Mouse (Mus musculus) stomach, postnatal 0 days (tissue): Measurements from ENCODE around the gene Atp8b3. TPM values are rescaled to one million over a fixed set of nuclear protein-coding genes. Genes with fewer than 3 reads are reported as not detected.

Source experiments
- ATAC-seq: fragments of 200-750 bp; cut with Nextera tagmentation; 2 replicates; pipeline ENCODE4 v1.8.0; 2017; ENCODE audit not compliant: low FRiP score, low TSS enrichment
- DNase-seq: peaks from one replicate; pipeline ENCODE4 v3.0.0-alpha.2; 2016; ENCODE audit warnings: low spot score
- H3K27ac ChIP-seq: fragments of 300-500 bp; sonication (generic); replicated peaks from 2 replicates; pipeline ENCODE4 v1.5.1; 2014; ENCODE audit warnings: mild to moderate bottlenecking, control low read depth
- H3K27me3 ChIP-seq: fragments of 300-500 bp; sonication (generic); 2 replicates; pipeline ENCODE4 v1.6.1; 2014; ENCODE audit warnings: low read length; ENCODE audit not compliant: control insufficient read depth, insufficient read depth
- H3K36me3 ChIP-seq: fragments of 300-500 bp; sonication (generic); 2 replicates; pipeline ENCODE4 v1.6.1; 2014; ENCODE audit warnings: low read length, mixed read lengths; ENCODE audit not compliant: control insufficient read depth, insufficient read depth
- H3K4me1 ChIP-seq: fragments of 300-500 bp; sonication (generic); replicated peaks from 2 replicates; pipeline ENCODE4 v1.6.1; 2014; ENCODE audit warnings: antibody characterized with exemption; ENCODE audit not compliant: control insufficient read depth, insufficient read depth
- H3K4me2 ChIP-seq: fragments of 300-500 bp; sonication (generic); replicated peaks from 2 replicates; pipeline ENCODE4 v1.6.1; 2014; ENCODE audit warnings: low read depth, mild to moderate bottlenecking, control low read depth, moderate library complexity
- H3K4me3 ChIP-seq: fragments of 300-500 bp; sonication (generic); 2 replicates; pipeline ENCODE4 v1.5.1; 2014; ENCODE audit warnings: low read depth, low read length, control low read depth
- H3K9ac ChIP-seq: fragments of 300-500 bp; sonication (generic); 2 replicates; pipeline ENCODE4 v1.6.1; 2014; ENCODE audit warnings: mild to moderate bottlenecking, low read length, control low read depth, mixed read lengths
- H3K9me3 ChIP-seq: fragments of 300-500 bp; sonication (generic); 2 replicates; pipeline ENCODE4 v1.6.1; 2016; ENCODE audit warnings: low read length; ENCODE audit not compliant: control insufficient read depth
- CTCF ChIP-seq: IDR thresholded peaks from 2 replicates; pipeline ENCODE4 v1.5.1; 2016; ENCODE audit warnings: antibody characterized with exemption, low read depth, mild to moderate bottlenecking, moderate library complexity
- EP300 ChIP-seq: optimal IDR thresholded peaks from 2 replicates; pipeline ENCODE3; 2016; ENCODE audit warnings: antibody characterized with exemption
- WGBS: fragments of 180-500 bp; shearing (Covaris S2); extraction: QIAGEN DNeasy Blood & Tissue Kit; methylation state at CpG from one replicate; pipeline ENCODE4 v1.1.7; 2014; 5-methylcytosine and 5-hydroxymethylcytosine counted together
- polyA plus RNA-seq: library from polyadenylated mRNA; unstranded; fragments of >200 nt; fragmentation: Nextera tagmentation; extraction: Ambion mirVana; gene quantifications from 2 replicates; pipeline ENCODE4 v1.2.1, GENCODE M21; 2015

Gene Atp8b3
- polyA plus RNA-seq, 1 experiment from 2014 or later: 0.10 TPM

GRCm38 (mm10) chr10:80496421-80496820 lies 42.5 kb downstream of the Atp8b3 start:
- Histone ChIP-seq H3K9ac (no peak overlapping the region), H3K27me3 (peaks cover 45% of the 10 kb centered on the region), H3K4me1 (peaks cover 2% of the 10 kb centered on the region; the same call in 1 of the 2 replicates), H3K9me3 (no peaks in the 10 kb centered on the region), H3K36me3 (no peaks in the 10 kb centered on the region), H3K4me2 (no peak overlapping the region), H3K4me3 (peak overlapping the region; percentile 19), H3K27ac (no peak overlapping the region)
- ATAC-seq (no peak), DNase-seq (no peak)
- TF ChIP-seq EP300: no peak
- TF ChIP-seq CTCF: no peak
- under 1% methylated on average over 20 of the region's 20 CpGs for WGBS

GRCm38 (mm10) chr10:80495901-80496300 lies 43.0 kb downstream of the Atp8b3 start:
- DNase-seq: no peak
- Histone ChIP-seq H3K36me3 (no peaks in the 10 kb centered on the region), H3K4me2 (no peak overlapping the region; the same call in 1 of the 2 replicates), H3K4me1 (peaks cover 2% of the 10 kb centered on the region; the same call in 1 of the 2 replicates), H3K27ac (no peak overlapping the region), H3K9me3 (no peaks in the 10 kb centered on the region), H3K9ac (no peak overlapping the region), H3K27me3 (peaks cover 50% of the 10 kb centered on the region), H3K4me3 (peak overlapping the region; percentile 19)
- TF ChIP-seq CTCF (no peak), EP300 (no peak)
- WGBS: under 1% methylated on average over 33 of the region's 35 CpGs
- no peak for ATAC-seq

GRCm38 (mm10) chr10:80494732-80495131 lies 44.2 kb downstream of the Atp8b3 start, which contains the start of gene Onecut3:
Gene Onecut3, plus strand, starts transcription at chr10:80494835.
- no peak within 1 kb of the TSS for H3K27ac ChIP-seq
- H3K27me3 ChIP-seq: peaks cover 58% of the 10 kb centered on the region
- H3K9ac ChIP-seq: peak within 1 kb of the TSS; percentile 31; the same call in 1 of the 2 replicates
- peaks cover 5% of the 10 kb centered on the region; the same call in 1 of the 2 replicates for H3K4me1 ChIP-seq
- no peaks in the 10 kb centered on the region for H3K36me3 ChIP-seq
- peak within 1 kb of the TSS; percentile 64 for H3K4me2 ChIP-seq
- 0% methylated on average over 32 of the region's 42 CpGs for WGBS
- ATAC-seq: peak; percentile 31; the same call in 1 of the 2 replicates
- peak; percentile 60 for DNase-seq
- peak within 1 kb of the TSS; percentile 37 for H3K4me3 ChIP-seq
- no peaks in the 10 kb centered on the region for H3K9me3 ChIP-seq
- no peak for TF ChIP-seq EP300
- TF ChIP-seq CTCF: 0 out of 2 replicates have a peak, but pooled peaks have one; percentile 15

- Histone ChIP-seq H3K4me1 (peaks cover 5% of the 10 kb centered on the region; the same call in 1 of the 2 replicates), H3K9ac (no peak overlapping the region), H3K36me3 (no peaks in the 10 kb centered on the region), H3K4me3 (peak overlapping the region; percentile 13; the same call in 1 of the 2 replicates), H3K27ac (no peak overlapping the region), H3K27me3 (peaks cover 36% of the 10 kb centered on the region), H3K4me2 (peak overlapping the region; percentile 20; the same call in 1 of the 2 replicates), H3K9me3 (no peaks in the 10 kb centered on the region)
- TF ChIP-seq EP300 (no peak), CTCF (no peak)
- ATAC-seq (peak; percentile 41), DNase-seq (peak; percentile 53)
- 2% methylated on average over 22 of the region's 22 CpGs for WGBS
These were observed 48.9 kb downstream of the Atp8b3 start for GRCm38 (mm10) chr10:80490051-80490450.

GRCm38 (mm10) chr10:80486862-80487379 lies 52.0 kb downstream of the Atp8b3 start:
- ATAC-seq (no peak), DNase-seq (no peak)
- TF ChIP-seq EP300 (no peak), CTCF (peak; percentile 50)
- peaks cover 23% of the 10 kb centered on the region for H3K27me3 ChIP-seq
- no peaks in the 10 kb centered on the region for H3K36me3 ChIP-seq
- no peaks in the 10 kb centered on the region for H3K9me3 ChIP-seq
- H3K9ac ChIP-seq: no peak overlapping the region
- no peak overlapping the region for H3K27ac ChIP-seq
- H3K4me2 ChIP-seq: no peak overlapping the region
- H3K4me1 ChIP-seq: 0 out of 2 replicates have a peak, but pooled peaks cover 3% of the 10 kb centered on the region
- 75% methylated on average over 7 of the region's 7 CpGs for WGBS
- no peak overlapping the region for H3K4me3 ChIP-seq

- Histone ChIP-seq H3K9me3 (no peaks in the 10 kb centered on the region), H3K4me1 (no peaks in the 10 kb centered on the region), H3K9ac (no peak overlapping the region), H3K27me3 (peaks cover 3% of the 10 kb centered on the region; the same call in 1 of the 2 replicates), H3K36me3 (no peaks in the 10 kb centered on the region), H3K4me3 (no peak overlapping the region), H3K27ac (no peak overlapping the region), H3K4me2 (no peak overlapping the region)
- WGBS: 17% methylated on average over 5 of the region's 5 CpGs
- TF ChIP-seq EP300: no peak
- no peak for TF ChIP-seq CTCF
- ATAC-seq (no peak), DNase-seq (no peak)
These were observed 57.9 kb downstream of the Atp8b3 start for GRCm38 (mm10) chr10:80481002-80481401.
